Mouse (Mus musculus) lung, embryonic 16.5 days (tissue): ENCODE measurements around the gene Macf1. TPM values are rescaled to one million over a fixed set of nuclear protein-coding genes. Genes with fewer than 3 reads are reported as not detected.

Experiments used
- microRNA-seq: library from miRNA; unstranded; fragments of <30 nt; microRNA quantifications from one replicate; pipeline ENCODE4, GENCODE M21; 2016
- polyA plus RNA-seq: library from polyadenylated mRNA; unstranded; fragments of >200 nt; fragmentation: Nextera tagmentation; extraction: Ambion mirVana; gene quantifications from 2 replicates; pipeline ENCODE4 v1.2.1, GENCODE M21; 2015

The Macf1 gene
- polyA plus RNA-seq, 1 experiment from 2014 or later: 77.8 TPM

Small RNAs within 50 kb of the gene (microRNA-seq; reads per million reads assigned to microRNA genes)
- not detected for gene Mir6398

Other genes with a start within 250 kb of the Macf1 start
- 294 and 297 TPM in 2 replicates for gene Ndufs5, start 33.8 kb upstream of the Macf1 start, polyA plus RNA-seq
- gene Akirin1, start 66.0 kb upstream of the Macf1 start, polyA plus RNA-seq: 29.9 and 37.8 TPM in 2 replicates
- 1.3 and 1.6 TPM in 2 replicates for gene Rhbdl2, start 103.5 kb upstream of the Macf1 start, polyA plus RNA-seq
- not detected in 2 replicates for gene 4933427I04Rik, start 175.3 kb upstream of the Macf1 start, polyA plus RNA-seq
- gene Mycbp, start 220.5 kb upstream of the Macf1 start, polyA plus RNA-seq: 69.4 and 80.6 TPM in 2 replicates
- gene Rragc, start 233.1 kb upstream of the Macf1 start, polyA plus RNA-seq: 39.4 and 44.0 TPM in 2 replicates
- not detected in 2 replicates for gene 4930535I16Rik, start 233.7 kb upstream of the Macf1 start, polyA plus RNA-seq